Mouse (Mus musculus) liver, embryonic 13.5 days (tissue): ENCODE measurements around the gene Grb2. TPM values are rescaled to one million over a fixed set of nuclear protein-coding genes. Genes with fewer than 3 reads are reported as not detected.

Experiments
- ATAC-seq: fragments of 200-750 bp; cut with Nextera tagmentation; 2 replicates; pipeline ENCODE4 v1.8.0; 2017; ENCODE audit warnings: low read depth, mild to moderate bottlenecking, moderate number of reproducible peaks, moderate library complexity
- DNase-seq: peaks from one replicate; pipeline ENCODE4 v3.0.0; 2022
- H3K27ac ChIP-seq: fragments of 300-500 bp; sonication (generic); 2 replicates; pipeline ENCODE4 v1.5.1; 2015; ENCODE audit warnings: moderate library complexity, mild to moderate bottlenecking, inconsistent platforms
- H3K27me3 ChIP-seq: fragments of 300-500 bp; sonication (generic); 2 replicates; pipeline ENCODE4 v1.6.1; 2015; ENCODE audit warnings: mild to moderate bottlenecking, inconsistent platforms
- H3K36me3 ChIP-seq: fragments of 300-500 bp; sonication (generic); 2 replicates; pipeline ENCODE4 v1.6.1; 2015; ENCODE audit warnings: mild to moderate bottlenecking, inconsistent platforms
- H3K4me1 ChIP-seq: fragments of 300-500 bp; sonication (generic); replicated peaks from 2 replicates; pipeline ENCODE4 v1.6.1; 2015; ENCODE audit warnings: inconsistent platforms
- H3K4me2 ChIP-seq: fragments of 300-500 bp; sonication (generic); 2 replicates; pipeline ENCODE4 v1.6.1; 2015; ENCODE audit warnings: inconsistent platforms, mild to moderate bottlenecking, moderate library complexity
- H3K4me3 ChIP-seq: fragments of 300-500 bp; sonication (generic); replicated peaks from 2 replicates; pipeline ENCODE4 v1.5.1; 2015; ENCODE audit warnings: mild to moderate bottlenecking, inconsistent platforms
- H3K9ac ChIP-seq: fragments of 300-500 bp; sonication (generic); 2 replicates; pipeline ENCODE4 v1.6.1; 2015; ENCODE audit warnings: mild to moderate bottlenecking, inconsistent platforms
- H3K9me3 ChIP-seq: fragments of 300-500 bp; sonication (generic); replicated peaks from 2 replicates; pipeline ENCODE4 v1.6.1; 2016; ENCODE audit warnings: inconsistent platforms
- WGBS: fragments of 180-500 bp; shearing (Covaris S2); methylation state at CpG from one replicate; pipeline ENCODE4 v1.1.7; 2015; ENCODE audit not compliant: insufficient replicate concordance; 5-methylcytosine and 5-hydroxymethylcytosine counted together
- polyA plus RNA-seq: library from polyadenylated mRNA; unstranded; fragments of >200 nt; fragmentation: Nextera tagmentation; extraction: Ambion mirVana; gene quantifications from 2 replicates; pipeline ENCODE4 v1.2.1, GENCODE M21; 2015

Grb2 gene
- polyA plus RNA-seq, 1 experiment from 2014 or later: 56.7 TPM

DNA sequence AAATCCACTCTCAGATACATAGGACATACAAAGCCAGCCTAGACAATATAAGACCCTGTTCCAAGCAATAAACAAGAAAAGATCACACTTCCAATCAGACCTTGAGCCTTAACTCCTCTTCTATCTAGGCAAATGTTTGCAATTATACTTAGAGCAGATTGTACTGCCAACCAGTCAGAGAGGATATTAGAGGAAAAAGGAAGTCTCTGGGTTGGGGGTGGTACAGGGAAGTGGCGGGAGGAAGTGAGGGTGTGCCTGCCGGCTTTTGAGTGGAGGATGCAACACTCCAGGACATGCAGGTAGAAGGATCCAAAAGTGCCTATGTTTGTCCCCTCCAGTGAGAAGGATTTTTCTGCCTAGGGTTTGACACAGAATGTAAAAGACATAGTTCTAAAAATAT is 3.9 kb upstream of the Grb2 start:
- ATAC-seq: no peak
- Histone ChIP-seq H3K27ac (peak overlapping the region; percentile 70), H3K27me3 (no peaks in the 10 kb centered on the region), H3K9ac (no peak overlapping the region), H3K9me3 (no peaks in the 10 kb centered on the region), H3K4me3 (no peak overlapping the region), H3K4me2 (peak overlapping the region; percentile 48), H3K4me1 (peaks cover 52% of the 10 kb centered on the region), H3K36me3 (no peaks in the 10 kb centered on the region)
- 12% methylated on average over 2 of the region's 2 CpGs for WGBS
- no peak for DNase-seq

DNA sequence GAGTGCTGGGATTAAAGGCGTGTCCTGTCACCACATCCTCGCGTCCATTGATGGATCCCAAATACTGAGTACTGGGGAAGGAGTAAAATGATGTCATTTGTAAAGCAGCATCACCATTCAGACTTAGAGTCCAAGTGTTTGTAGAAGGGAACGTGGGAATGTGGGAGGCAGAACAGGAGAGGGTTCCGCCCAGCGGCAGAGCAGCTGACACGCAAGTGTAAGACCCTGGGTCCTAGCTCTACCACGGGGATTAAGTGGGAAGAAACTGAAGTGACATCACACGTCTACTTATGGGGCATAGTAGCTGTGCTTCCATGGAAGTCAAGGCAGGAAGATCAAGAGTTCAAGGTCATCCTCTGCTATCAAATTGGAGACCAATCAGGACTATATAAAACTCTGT is 2.7 kb upstream of the Grb2 start:
- H3K36me3 ChIP-seq: no peaks in the 10 kb centered on the region
- 81% methylated on average over 9 of the region's 9 CpGs for WGBS
- no peak for DNase-seq
- H3K4me2 ChIP-seq: no peak overlapping the region
- peaks cover 51% of the 10 kb centered on the region for H3K4me1 ChIP-seq
- H3K9ac ChIP-seq: no peak overlapping the region
- no peak overlapping the region for H3K27ac ChIP-seq
- H3K4me3 ChIP-seq: no peak overlapping the region
- no peak for ATAC-seq
- H3K9me3 ChIP-seq: no peaks in the 10 kb centered on the region
- H3K27me3 ChIP-seq: no peaks in the 10 kb centered on the region

DNA sequence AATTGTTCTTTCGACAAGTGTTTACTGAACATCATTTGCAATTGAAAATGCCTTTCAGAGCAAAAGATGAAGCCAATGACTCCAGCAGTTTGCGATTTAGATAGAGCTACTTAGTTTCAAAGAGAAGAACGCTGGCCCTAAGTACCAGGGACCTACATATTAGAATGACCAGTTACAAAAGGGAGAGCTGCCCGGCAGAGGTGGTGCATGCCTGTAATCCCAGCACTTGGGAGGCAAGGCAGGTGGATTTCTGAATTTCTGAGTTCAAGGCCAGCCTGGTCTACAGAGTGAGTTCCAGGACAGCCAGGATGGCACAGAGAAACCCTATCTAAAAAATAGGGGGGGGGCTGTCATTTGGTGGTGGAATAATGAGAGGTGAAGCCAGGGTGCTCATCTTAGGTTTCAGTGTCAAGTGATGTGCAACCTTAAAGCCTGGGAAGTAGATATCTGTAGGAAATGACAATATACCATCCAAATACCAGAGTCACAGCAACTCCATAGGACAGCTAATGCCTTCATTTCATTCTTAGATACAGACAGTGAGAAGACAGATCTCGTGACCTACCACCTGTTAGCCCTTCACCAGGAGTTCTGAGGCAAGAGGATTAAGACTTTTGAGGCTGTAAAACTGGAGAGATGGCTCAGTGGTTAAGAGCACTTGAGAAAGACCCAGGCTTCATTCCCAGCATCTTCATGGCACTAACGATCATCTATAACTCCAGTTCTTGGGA is 1.6 kb upstream of the Grb2 start:
- H3K4me2 ChIP-seq: peak overlapping the region; percentile 95
- peak overlapping the region; percentile 99; the same call in 1 of the 2 replicates for H3K9ac ChIP-seq
- no peaks in the 10 kb centered on the region for H3K36me3 ChIP-seq
- WGBS: 56% methylated on average over 6 of the region's 6 CpGs
- peaks cover 61% of the 10 kb centered on the region for H3K4me1 ChIP-seq
- ATAC-seq (no peak), DNase-seq (no peak)
- no peak overlapping the region for H3K4me3 ChIP-seq
- no peaks in the 10 kb centered on the region for H3K9me3 ChIP-seq
- peak overlapping the region; percentile 93 for H3K27ac ChIP-seq
- no peaks in the 10 kb centered on the region for H3K27me3 ChIP-seq

DNA sequence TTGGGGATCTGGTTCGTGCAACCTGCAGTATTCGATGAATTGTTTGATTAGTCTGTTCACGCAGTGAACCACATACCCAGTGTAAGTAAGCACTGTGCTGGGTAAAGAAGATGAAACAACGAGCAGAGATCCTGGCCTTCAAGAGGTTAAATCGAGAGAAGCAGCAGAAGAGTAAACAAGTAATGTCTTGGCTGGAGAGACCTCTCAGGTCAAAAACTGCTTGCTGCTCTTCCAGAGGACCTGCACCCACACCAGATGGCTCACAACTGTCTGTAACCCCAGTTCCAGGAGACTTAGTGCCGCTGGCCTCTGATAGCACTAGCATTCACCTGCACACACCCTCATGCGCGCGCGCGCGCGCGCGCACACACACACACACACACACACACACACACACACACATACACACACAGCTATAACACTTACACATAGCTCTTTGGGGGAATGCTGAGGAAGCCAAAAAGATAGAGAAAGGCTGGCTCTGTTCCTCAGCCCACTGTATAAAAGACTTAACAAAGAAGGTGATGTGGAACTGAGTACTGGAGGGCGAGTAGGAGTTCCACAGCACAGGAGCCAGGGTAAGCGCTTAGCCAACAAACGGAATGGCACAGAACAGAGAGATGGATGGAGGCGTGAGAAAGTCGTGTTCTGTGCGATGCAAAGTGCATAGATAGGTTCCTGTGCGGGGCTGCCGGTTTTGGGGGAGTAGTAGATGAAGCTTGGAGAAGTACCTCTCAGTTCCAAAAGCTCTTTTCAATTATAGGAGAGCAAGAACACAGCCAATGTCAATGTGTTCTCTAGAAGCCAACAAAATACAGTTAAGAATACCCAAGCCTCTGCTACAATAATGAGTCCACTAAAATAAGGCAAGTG is 795 bp upstream of the Grb2 start:
- Histone ChIP-seq H3K9ac (peak overlapping the region; percentile 99), H3K27ac (peak overlapping the region; percentile 93), H3K4me3 (peak overlapping the region; percentile 97), H3K27me3 (no peaks in the 10 kb centered on the region), H3K4me1 (peaks cover 69% of the 10 kb centered on the region), H3K9me3 (no peaks in the 10 kb centered on the region), H3K36me3 (no peaks in the 10 kb centered on the region), H3K4me2 (peak overlapping the region; percentile 95)
- WGBS: 2% methylated on average over 14 of the region's 23 CpGs
- ATAC-seq (peak; percentile 42), DNase-seq (peak; percentile 55)

DNA sequence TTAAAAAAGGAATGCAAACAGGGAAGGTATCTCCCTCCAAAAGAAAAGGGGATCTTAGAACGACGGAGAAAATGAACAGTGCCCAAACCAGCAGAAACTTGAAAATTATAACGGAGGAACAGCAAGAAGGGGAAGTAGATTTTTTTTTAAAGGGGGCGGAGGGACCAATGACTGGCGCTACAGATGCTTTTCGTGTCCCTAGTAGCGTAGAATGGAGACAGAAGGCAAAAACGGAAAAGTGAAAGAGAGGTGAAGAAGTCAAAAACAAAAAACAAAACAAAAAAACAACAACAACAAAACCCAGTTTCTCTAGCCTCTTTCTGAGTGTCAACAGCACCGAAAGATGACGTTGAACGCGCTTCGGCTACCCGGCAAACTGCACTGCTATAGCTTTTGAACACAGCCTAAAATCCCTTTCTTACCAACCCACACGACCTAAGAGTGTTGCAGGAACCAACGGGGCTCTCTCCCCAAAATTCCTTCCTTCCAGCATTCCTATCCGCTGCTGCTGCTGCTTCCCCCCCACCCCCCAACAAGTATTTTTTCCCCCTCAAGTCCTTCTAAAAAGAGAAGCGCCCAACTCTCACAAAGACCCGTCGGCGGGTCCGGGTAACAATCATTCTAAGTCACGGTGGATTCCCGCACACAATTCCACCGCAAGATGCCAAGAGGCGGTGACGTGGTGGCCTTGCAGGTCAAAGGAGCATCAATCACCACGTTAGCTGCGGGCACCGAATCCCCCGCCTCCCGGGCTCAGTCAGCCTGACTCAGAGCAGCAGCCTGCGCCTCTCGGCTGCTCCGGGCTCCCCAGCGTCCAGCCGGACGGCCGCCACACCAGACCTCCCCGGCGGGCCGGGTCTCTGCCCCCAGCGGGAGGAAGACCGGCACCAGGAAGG is 836 bp downstream of the Grb2 start:
- no peaks in the 10 kb centered on the region for H3K36me3 ChIP-seq
- no peaks in the 10 kb centered on the region for H3K9me3 ChIP-seq
- peak overlapping the region; percentile 95 for H3K4me2 ChIP-seq
- peak overlapping the region; percentile 97 for H3K4me3 ChIP-seq
- ATAC-seq: peak; percentile 39
- under 1% methylated on average over 44 of the region's 44 CpGs for WGBS
- peaks cover 64% of the 10 kb centered on the region for H3K4me1 ChIP-seq
- H3K9ac ChIP-seq: peak overlapping the region; percentile 99
- no peaks in the 10 kb centered on the region for H3K27me3 ChIP-seq
- H3K27ac ChIP-seq: peak overlapping the region; percentile 94
- DNase-seq: peak; percentile 46

DNA sequence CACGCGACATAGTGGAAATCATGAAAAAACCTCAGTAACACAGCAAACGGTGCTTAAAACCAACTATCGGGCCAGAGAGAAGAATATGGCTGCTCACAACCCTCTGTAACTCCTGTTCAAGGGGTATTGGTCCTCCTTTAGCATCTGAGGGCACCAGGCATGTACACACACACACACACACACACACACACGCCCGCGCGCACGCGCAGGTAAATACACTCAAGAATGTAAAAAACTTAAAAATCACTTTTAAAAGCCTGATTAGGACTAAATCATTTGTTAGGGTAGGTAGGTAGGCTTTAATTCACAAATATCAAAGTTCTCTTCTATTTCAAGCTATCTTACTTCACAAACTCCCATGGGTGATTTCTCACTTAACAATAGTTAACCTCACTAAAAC is 1.8 kb downstream of the Grb2 start:
- H3K4me3 ChIP-seq: peak overlapping the region; percentile 97
- no peaks in the 10 kb centered on the region for H3K36me3 ChIP-seq
- peak overlapping the region; percentile 94; the same call in 1 of the 2 replicates for H3K27ac ChIP-seq
- H3K27me3 ChIP-seq: no peaks in the 10 kb centered on the region
- peak overlapping the region; percentile 95 for H3K4me2 ChIP-seq
- H3K4me1 ChIP-seq: peaks cover 63% of the 10 kb centered on the region
- ATAC-seq (no peak), DNase-seq (no peak)
- WGBS: 91% methylated on average over 10 of the region's 10 CpGs
- peak overlapping the region; percentile 99 for H3K9ac ChIP-seq
- H3K9me3 ChIP-seq: no peaks in the 10 kb centered on the region

DNA sequence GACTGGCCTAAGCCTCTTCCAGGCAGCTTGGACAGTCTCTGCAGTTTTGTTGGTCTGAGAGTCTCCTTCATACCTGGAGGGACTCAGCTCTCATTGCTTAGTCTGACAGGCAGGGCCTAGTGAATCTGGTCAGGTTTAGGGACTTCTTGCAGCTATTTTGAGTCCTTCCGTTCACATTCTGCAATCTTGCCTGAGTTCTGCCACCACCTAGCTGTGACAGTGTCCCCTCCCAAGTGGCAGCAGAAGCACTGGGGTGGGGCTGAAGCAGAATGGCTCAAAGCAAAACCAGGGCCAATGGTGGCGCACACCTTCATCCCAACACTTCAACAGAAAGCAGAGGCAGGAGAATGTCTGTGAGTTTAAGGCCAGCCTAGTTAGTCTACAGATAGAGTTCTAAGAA is 2.8 kb downstream of the Grb2 start:
- Histone ChIP-seq H3K9ac (no peak overlapping the region), H3K4me2 (peak overlapping the region; percentile 31), H3K36me3 (no peaks in the 10 kb centered on the region), H3K27me3 (no peaks in the 10 kb centered on the region), H3K27ac (peak overlapping the region; percentile 41; the same call in 1 of the 2 replicates), H3K4me3 (no peak overlapping the region), H3K9me3 (no peaks in the 10 kb centered on the region), H3K4me1 (peaks cover 69% of the 10 kb centered on the region)
- ATAC-seq (no peak), DNase-seq (no peak)
- 49% methylated on average over 2 of the region's 2 CpGs for WGBS

DNA sequence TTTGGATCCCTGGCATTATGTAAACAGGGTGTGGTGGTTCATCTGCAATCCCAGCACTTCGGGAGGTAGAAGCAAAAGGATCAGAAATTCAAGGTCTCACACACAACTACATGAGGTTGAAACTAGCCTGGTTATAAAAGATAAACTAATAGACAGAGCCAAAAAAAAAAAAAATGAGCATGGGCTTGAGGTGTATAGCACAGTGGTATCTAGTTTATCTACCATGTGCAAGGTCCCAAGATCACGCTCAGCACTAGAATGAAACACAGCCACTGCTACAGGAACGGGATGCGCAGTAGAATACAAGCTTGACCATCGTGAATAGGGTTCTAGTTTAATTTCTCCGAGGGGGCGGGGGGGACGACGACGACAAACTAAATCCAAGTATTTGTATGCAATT is 3.7 kb downstream of the Grb2 start:
- Histone ChIP-seq H3K4me2 (no peak overlapping the region), H3K36me3 (no peaks in the 10 kb centered on the region), H3K27ac (peak overlapping the region; percentile 12; the same call in 1 of the 2 replicates), H3K9me3 (no peaks in the 10 kb centered on the region), H3K4me1 (peaks cover 71% of the 10 kb centered on the region), H3K9ac (no peak overlapping the region), H3K27me3 (no peaks in the 10 kb centered on the region), H3K4me3 (no peak overlapping the region)
- DNase-seq: no peak
- no peak for ATAC-seq
- WGBS: 62% methylated on average over 10 of the region's 10 CpGs

DNA sequence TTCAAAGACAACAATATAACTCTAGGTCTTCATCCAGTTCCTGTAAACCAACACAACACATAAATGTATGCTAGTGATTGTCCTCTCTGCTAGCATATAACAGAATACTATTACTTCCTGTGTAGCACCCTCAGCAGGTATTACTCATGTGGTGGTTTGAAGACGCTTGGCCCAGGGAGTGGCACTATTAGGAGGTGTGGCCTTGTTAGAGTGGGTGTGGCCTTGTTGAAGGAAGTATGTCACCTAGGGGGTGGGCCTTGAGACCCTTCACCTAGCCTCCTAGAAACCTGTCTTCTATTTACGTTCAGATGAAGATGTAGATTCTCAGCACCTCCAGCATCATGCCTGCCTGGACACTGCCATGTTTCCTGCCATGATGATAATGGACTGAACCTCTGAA is 4.9 kb downstream of the Grb2 start:
- no peak overlapping the region for H3K4me2 ChIP-seq
- ATAC-seq (no peak), DNase-seq (no peak)
- no peaks in the 10 kb centered on the region for H3K9me3 ChIP-seq
- peaks cover 71% of the 10 kb centered on the region for H3K4me1 ChIP-seq
- no peaks in the 10 kb centered on the region for H3K27me3 ChIP-seq
- H3K9ac ChIP-seq: no peak overlapping the region
- H3K36me3 ChIP-seq: no peaks in the 10 kb centered on the region
- H3K27ac ChIP-seq: no peak overlapping the region
- 86% methylated on average over 2 of the region's 2 CpGs for whole genome bisulfite sequencing
- H3K4me3 ChIP-seq: no peak overlapping the region

DNA sequence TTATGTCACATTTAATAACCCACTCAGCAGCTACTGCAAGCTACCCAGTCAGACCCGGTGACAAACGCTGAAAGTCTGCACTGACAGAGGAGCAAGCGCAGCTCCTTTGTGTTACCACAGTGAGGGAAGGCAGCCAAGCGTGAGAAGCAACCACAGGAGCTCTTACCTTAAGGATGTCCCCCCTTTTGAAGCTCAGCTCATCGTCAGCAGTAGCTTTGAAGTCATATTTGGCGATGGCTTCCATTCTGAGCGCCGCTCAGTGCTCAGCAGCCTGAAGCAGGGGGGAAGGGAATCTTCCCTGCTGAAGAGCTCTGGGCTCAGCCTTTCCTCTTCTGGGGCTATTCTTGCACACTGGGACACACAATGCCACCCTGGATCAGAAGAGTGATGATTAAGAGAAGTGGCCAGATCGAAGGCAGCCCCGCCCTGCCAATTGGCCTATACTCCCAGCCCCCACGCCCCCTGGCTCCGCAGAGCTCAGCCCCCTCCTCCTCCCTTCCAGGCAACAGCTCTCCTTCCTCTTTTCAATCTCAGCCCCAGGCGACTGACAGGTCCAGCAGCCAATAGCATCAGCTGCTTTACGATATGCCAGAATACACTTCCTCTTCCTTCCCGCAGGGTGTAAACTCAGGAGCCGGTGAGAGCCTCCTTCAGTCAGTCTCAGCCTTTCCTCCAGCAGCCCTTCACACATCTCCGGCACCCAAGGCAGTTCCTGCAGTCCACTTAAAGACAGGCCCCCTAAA is 9.2 kb downstream of the Grb2 start:
- Histone ChIP-seq H3K27me3 (no peaks in the 10 kb centered on the region), H3K4me3 (peak overlapping the region; percentile 58), H3K27ac (peak overlapping the region; percentile 37; the same call in 1 of the 2 replicates), H3K36me3 (peaks cover 12% of the 10 kb centered on the region), H3K9ac (peak overlapping the region; percentile 62), H3K9me3 (no peaks in the 10 kb centered on the region), H3K4me1 (peaks cover 70% of the 10 kb centered on the region), H3K4me2 (peak overlapping the region; percentile 69)
- WGBS: 33% methylated on average over 17 of the region's 17 CpGs
- peak; percentile 53 for DNase-seq
- peak; percentile 69 for ATAC-seq
